Mouse (Mus musculus) layer of hippocampus, adult 2 months (tissue): ENCODE data around the gene Efna2. TPM values are rescaled to one million over a fixed set of nuclear protein-coding genes. Genes with fewer than 3 reads are reported as not detected.
A peak's percentile ranks its signal among the peaks of the same experiment; 100 is the strongest.

Source experiments
- DNase-seq, 2 experiments: peaks; one replicate each; pipeline ENCODE4 v3.0.0; 2022; ENCODE audit warnings: low spot score in 2 of 2
- H3K27ac ChIP-seq: fragments of 200-600 bp; 2 replicates; pipeline ENCODE4 v1.8.1; 2022
- H3K4me3 ChIP-seq: fragments of 200-600 bp; 2 replicates; pipeline ENCODE4 v1.8.1; 2022; ENCODE audit warnings: mild to moderate bottlenecking
- CTCF ChIP-seq: fragments of 200-600 bp; conservative IDR thresholded peaks from 2 replicates; pipeline ENCODE4 v1.8.1; 2022; ENCODE audit warnings: antibody characterized with exemption, mild to moderate bottlenecking, moderate library complexity
- total RNA-seq, 2 experiments: library from RNA; stranded (reverse); gene quantifications; 2 replicates each; pipeline ENCODE4 v1.2.3; 2021

Efna2 gene
- total RNA-seq, 2 experiments from 2014 or later: 7.1 to 9.7 TPM

- Histone ChIP-seq H3K4me3 (peak overlapping the region; percentile 94), H3K27ac (peak overlapping the region; percentile 97)
- no peak for TF ChIP-seq CTCF
- no peak for DNase-seq
Observed at GRCm38 (mm10) chr10:80152071-80152872, 27.0 kb upstream of the Efna2 start.

GRCm38 (mm10) chr10:80152873-80153260 is 26.4 kb upstream of the Efna2 start:
- DNase-seq: no peak
- no peak for TF ChIP-seq CTCF
- Histone ChIP-seq H3K27ac (peak overlapping the region; percentile 97), H3K4me3 (peak overlapping the region; percentile 94)

- Histone ChIP-seq H3K27ac (peak overlapping the region; percentile 97), H3K4me3 (no peak overlapping the region; the same call in 1 of the 2 replicates)
- no peak for DNase-seq
- TF ChIP-seq CTCF: no peak
Observed at GRCm38 (mm10) chr10:80153713-80154112, 25.6 kb upstream of the Efna2 start.

GRCm38 (mm10) chr10:80154384-80154783 is 24.9 kb upstream of the Efna2 start:
- peak overlapping the region; percentile 97 for H3K27ac ChIP-seq
- TF ChIP-seq CTCF: no peak

GRCm38 (mm10) chr10:80155277-80155676 is 24.0 kb upstream of the Efna2 start:
- Histone ChIP-seq H3K27ac (peak overlapping the region; percentile 97), H3K4me3 (no peak overlapping the region)
- no peak for TF ChIP-seq CTCF
- DNase-seq: no peak

More at GRCm38 (mm10) chr10:80154384-80154783, 24.9 kb upstream of the Efna2 start:
- no peak overlapping the region for H3K4me3 ChIP-seq
- no peak for DNase-seq

GRCm38 (mm10) chr10:80156002-80156751 is 23.1 kb upstream of the Efna2 start:
- DNase-seq: no peak
- H3K27ac ChIP-seq: peak overlapping the region; percentile 89
- peak overlapping the region; percentile 27 for H3K4me3 ChIP-seq
- no peak for TF ChIP-seq CTCF

GRCm38 (mm10) chr10:80156752-80157053 is 22.6 kb upstream of the Efna2 start:
- no peak for DNase-seq
- TF ChIP-seq CTCF: no peak
- H3K27ac ChIP-seq: peak overlapping the region; percentile 89

GRCm38 (mm10) chr10:80157141-80157929 is 21.9 kb upstream of the Efna2 start:
- DNase-seq: no peak
- no peak overlapping the region; the same call in 1 of the 2 replicates for H3K4me3 ChIP-seq
- TF ChIP-seq CTCF: 0 out of 2 replicates have a peak, but pooled peaks have one; percentile 5
- peak overlapping the region; percentile 89 for H3K27ac ChIP-seq

More at GRCm38 (mm10) chr10:80156752-80157053, 22.6 kb upstream of the Efna2 start:
- no peak overlapping the region; the same call in 1 of the 2 replicates for H3K4me3 ChIP-seq

GRCm38 (mm10) chr10:80158307-80158986 is 20.8 kb upstream of the Efna2 start:
- TF ChIP-seq CTCF: no peak
- no peak for DNase-seq
- peak overlapping the region; percentile 89 for H3K27ac ChIP-seq
- H3K4me3 ChIP-seq: peak overlapping the region; percentile 17; the same call in 1 of the 2 replicates

GRCm38 (mm10) chr10:80159021-80159560 is 20.2 kb upstream of the Efna2 start:
- Histone ChIP-seq H3K4me3 (peak overlapping the region; percentile 50), H3K27ac (peak overlapping the region; percentile 89)
- DNase-seq: no peak
- no peak for TF ChIP-seq CTCF

GRCm38 (mm10) chr10:80159561-80160454 is 19.5 kb upstream of the Efna2 start:
- Histone ChIP-seq H3K27ac (peak overlapping the region; percentile 89), H3K4me3 (peak overlapping the region; percentile 50)
- DNase-seq: peak; percentile 98 to 99
- TF ChIP-seq CTCF: no peak
